In genomic region chr11:46085398-46086163, GRCm38 (mm10) we compare ENCODE assay signal across 10 mouse cellular contexts. TPM values are rescaled to one million over a fixed set of nuclear protein-coding genes. Genes with fewer than 3 reads are reported as not detected.
DNase-seq lines count a peak whose midpoint lies in the region; ATAC-seq lines count a peak whose summit lies in the region.
"Had no signal": no experiment of that assay in that cellular context is flagged by ENCODE, and none has a peak within 500 bp of the region (broad histone marks: within the 10 kb centered on the region; RNA-seq: fewer than 3 reads in every experiment).

No protein-coding gene starts in this region.

- peaks cover 41% of the 10 kb centered on the region for H3K4me1 ChIP-seq in kidney, embryonic 15.5 days
- peaks cover 25% of the 10 kb centered on the region for H3K4me1 ChIP-seq in kidney, embryonic 16.5 days (ENCODE audit: insufficient read depth, low read length)
- peaks cover 97% of the 10 kb centered on the region for H3K4me1 ChIP-seq in heart, embryonic 13.5 days

- H3K27me3 ChIP-seq in kidney, embryonic 15.5 days, result no peaks in the 10 kb centered on the region
- no peaks in the 10 kb centered on the region for H3K27me3 ChIP-seq in kidney, embryonic 16.5 days (ENCODE audit: insufficient read depth, low read length)
- no peaks in the 10 kb centered on the region for H3K27me3 ChIP-seq in heart, embryonic 13.5 days (replicated peaks)

- ATAC-seq in kidney, embryonic 15.5 days (replicated peaks; ENCODE audit: low FRiP score), result no peak
- no peak for ATAC-seq in kidney, embryonic 16.5 days (ENCODE audit: low FRiP score, low TSS enrichment)
- no peak for ATAC-seq in heart, embryonic 13.5 days (ENCODE audit: extremely low read depth, insufficient number of reproducible peaks, low FRiP score, low TSS enrichment)

- no peak overlapping the region for H3K4me2 ChIP-seq in kidney, embryonic 15.5 days
- no peak overlapping the region for H3K4me2 ChIP-seq in kidney, embryonic 16.5 days (replicated peaks; ENCODE audit: low read depth, low read length)
- H3K4me2 ChIP-seq in heart, embryonic 13.5 days, result no peak overlapping the region

- WGBS in kidney, embryonic 15.5 days, result 89% methylated on average over 10 of the region's 10 CpGs
- 93% methylated on average over 10 of the region's 10 CpGs for WGBS in kidney, embryonic 16.5 days
- WGBS in heart, embryonic 13.5 days, result 70% methylated on average over 10 of the region's 10 CpGs

- H3K36me3 ChIP-seq in kidney, embryonic 15.5 days, result no peaks in the 10 kb centered on the region
- no peaks in the 10 kb centered on the region for H3K36me3 ChIP-seq in kidney, embryonic 16.5 days (ENCODE audit: insufficient read depth, low read length)
- H3K36me3 ChIP-seq in heart, embryonic 13.5 days, result peaks cover 52% of the 10 kb centered on the region

- peak; percentile 81 for DNase-seq in adrenal gland, postnatal 14 days
- peak; percentile 55 for DNase-seq in lung, postnatal 10 days
- DNase-seq in right cerebral cortex, adult 2 months (ENCODE audit: low spot score in 2 of 2), result no peak
- DNase-seq in frontal cortex, postnatal 10 days (ENCODE audit: low spot score in 2 of 2), result no peak
- DNase-seq in frontal cortex, postnatal 25 days (ENCODE audit: low spot score in 2 of 2), result no peak
- DNase-seq: spleen, adult 18-20 months; thymus, postnatal 36 days had no signal

- H3K9me3 ChIP-seq in kidney, embryonic 15.5 days (replicated peaks), result no peaks in the 10 kb centered on the region
- no peaks in the 10 kb centered on the region for H3K9me3 ChIP-seq in kidney, embryonic 16.5 days (ENCODE audit: low read length)
- no peaks in the 10 kb centered on the region for H3K9me3 ChIP-seq in heart, embryonic 13.5 days

- H3K9ac ChIP-seq in kidney, embryonic 15.5 days, result no peak overlapping the region
- H3K9ac ChIP-seq in kidney, embryonic 16.5 days (replicated peaks; ENCODE audit: low read length), result no peak overlapping the region
- H3K9ac ChIP-seq in heart, embryonic 13.5 days, result no peak overlapping the region

- no peak overlapping the region for H3K4me3 ChIP-seq in kidney, embryonic 15.5 days (replicated peaks)
- no peak overlapping the region for H3K4me3 ChIP-seq in kidney, embryonic 16.5 days (ENCODE audit: low read length)
- no peak overlapping the region for H3K4me3 ChIP-seq in heart, embryonic 13.5 days

- H3K27ac ChIP-seq in kidney, embryonic 15.5 days, result 0 out of 2 replicates have a peak overlapping the region, but pooled peaks have one; percentile 3
- H3K27ac ChIP-seq in kidney, embryonic 16.5 days (ENCODE audit: low read length), result no peak overlapping the region
- H3K27ac ChIP-seq in heart, embryonic 13.5 days (replicated peaks), result peak overlapping the region; percentile 82

RNA-seq across cellular contexts. Expression of gene Adam19, which starts 29.8 kb away (rescaled TPM):
- 14.4 and 17.9 TPM in 2 replicates for polyA plus RNA-seq in kidney, embryonic 15.5 days (2015; fragmentation: Nextera tagmentation; extraction: Ambion mirVana)
- polyA plus RNA-seq in kidney, embryonic 16.5 days (2015; fragmentation: Nextera tagmentation; extraction: Ambion mirVana), result 16.5 and 18.0 TPM in 2 replicates
- total RNA-seq in adrenal gland, postnatal 14 days (2021), result 10.7 and 13.2 TPM in 2 replicates
- 24.2 and 24.7 TPM in 2 replicates for polyA plus RNA-seq in heart, embryonic 13.5 days (2015; fragmentation: Nextera tagmentation; extraction: Ambion mirVana)

RNA-seq across cellular contexts. Expression of gene Gm12166, which starts 33.5 kb away (rescaled TPM):
- polyA plus RNA-seq in kidney, embryonic 15.5 days (2015; fragmentation: Nextera tagmentation; extraction: Ambion mirVana), result 2.8 and 6.7 TPM in 2 replicates
- polyA plus RNA-seq in kidney, embryonic 16.5 days (2015; fragmentation: Nextera tagmentation; extraction: Ambion mirVana), result 3.4 and 11.5 TPM in 2 replicates
- total RNA-seq in adrenal gland, postnatal 14 days (2021), result 0.86 and 4.1 TPM in 2 replicates
- polyA plus RNA-seq in heart, embryonic 13.5 days (2015; fragmentation: Nextera tagmentation; extraction: Ambion mirVana), result 4.8 and 5.3 TPM in 2 replicates

Comparison
In these comparisons a context has a peak if more than half of its experiments do, and no peak if none do; other contexts are left out.
1. DNase-seq: peak in adrenal gland, postnatal 14 days (single experiment) and lung, postnatal 10 days (single experiment); none in right cerebral cortex, adult 2 months (0 of 2), frontal cortex, postnatal 10 days (0 of 2) and frontal cortex, postnatal 25 days (0 of 2).